Mouse (Mus musculus) ES-Bruce4 (cell line): Measurements from ENCODE around the gene Pdia6. TPM values are rescaled to one million over a fixed set of nuclear protein-coding genes. Genes with fewer than 3 reads are reported as not detected.
A peak's percentile ranks its signal among the peaks of the same experiment; 100 is the strongest.

ENCODE experiments used
- H3K27ac ChIP-seq: 2 replicates; pipeline ENCODE4 v1.5.1; 2012; ENCODE audit warnings: low read length, inconsistent platforms; ENCODE audit not compliant: insufficient read depth
- H3K27me3 ChIP-seq: 2 replicates; pipeline ENCODE4 v1.6.1; 2012; ENCODE audit warnings: mild to moderate bottlenecking, low read length, inconsistent platforms; ENCODE audit not compliant: control insufficient read depth, poor library complexity, insufficient read depth, severe bottlenecking
- H3K36me3 ChIP-seq: 2 replicates; pipeline ENCODE4 v1.6.1; 2012; ENCODE audit warnings: inconsistent platforms, mild to moderate bottlenecking, low read length, moderate library complexity; ENCODE audit not compliant: control insufficient read depth, poor library complexity, insufficient read depth, severe bottlenecking
- H3K4me1 ChIP-seq: one replicate; pipeline ENCODE4 v1.8.1; 2011; ENCODE audit warnings: low read length; ENCODE audit not compliant: control insufficient read depth, insufficient read depth
- H3K4me3 ChIP-seq: 2 replicates; pipeline ENCODE4 v1.5.1; 2011; ENCODE audit warnings: low read depth, mild to moderate bottlenecking, low read length
- H3K9ac ChIP-seq: 2 replicates; pipeline ENCODE4 v1.6.1; 2012; ENCODE audit warnings: low read depth, mild to moderate bottlenecking, inconsistent platforms; ENCODE audit not compliant: poor library complexity, severe bottlenecking
- H3K9me3 ChIP-seq: replicated peaks from 2 replicates; pipeline ENCODE4 v1.6.1; 2012; ENCODE audit warnings: mild to moderate bottlenecking, low read length, inconsistent platforms; ENCODE audit not compliant: control insufficient read depth, poor library complexity, insufficient read depth, severe bottlenecking
- CTCF ChIP-seq: IDR thresholded peaks from one replicate; pipeline ENCODE4 v1.8.1; 2011; ENCODE audit warnings: low read depth, low read length
- EP300 ChIP-seq: IDR thresholded peaks from 2 replicates; pipeline ENCODE4 v1.6.1; 2011; ENCODE audit warnings: low read depth, low read length; ENCODE audit not compliant: insufficient read depth
- POLR2A ChIP-seq: IDR thresholded peaks from one replicate; pipeline ENCODE4 v1.8.1; 2011; ENCODE audit warnings: low read length; ENCODE audit not compliant: insufficient read depth
- polyA plus RNA-seq: library from polyadenylated mRNA; stranded (reverse); fragments of >200 nt; gene quantifications from 2 replicates; pipeline ENCODE4 v1.2.4, GENCODE M21; 2011; ENCODE audit warnings: low read depth; ENCODE audit not compliant: missing spikeins, insufficient read depth, insufficient read length

Gene Pdia6
- polyA plus RNA-seq, 1 experiment = 381 TPM

GRCm38 (mm10) chr12:17239428-17239688 lies 27.0 kb upstream of the Pdia6 start:
- Histone ChIP-seq H3K36me3 (no peaks in the 10 kb centered on the region), H3K9ac (no peak overlapping the region), H3K27me3 (no peaks in the 10 kb centered on the region), H3K27ac (no peak overlapping the region), H3K4me1 (no peaks in the 10 kb centered on the region), H3K4me3 (no peak overlapping the region), H3K9me3 (peaks cover 18% of the 10 kb centered on the region)
- TF ChIP-seq CTCF = no peak
- no peak for TF ChIP-seq EP300

DNA sequence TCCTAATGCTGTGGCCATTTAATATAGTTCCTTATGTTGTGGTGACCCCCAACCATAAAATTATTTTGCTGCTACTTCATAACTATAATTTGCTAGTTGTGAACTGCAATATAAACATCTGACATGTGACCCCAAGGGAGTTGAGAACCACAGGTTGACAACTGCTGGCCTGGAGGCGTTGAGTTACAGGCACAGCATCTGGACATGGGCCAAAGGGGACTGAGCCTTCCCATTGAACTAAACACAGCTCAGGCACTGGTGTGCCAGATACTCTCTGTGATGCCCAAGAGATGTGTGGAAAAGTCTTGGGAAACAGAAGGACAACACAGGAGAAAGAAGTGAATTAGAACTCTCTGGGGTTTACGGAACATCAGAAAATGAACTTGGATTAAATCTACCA lies 25.3 kb upstream of the Pdia6 start:
- H3K27ac ChIP-seq = no peak overlapping the region
- peaks cover 21% of the 10 kb centered on the region for H3K9me3 ChIP-seq
- H3K4me3 ChIP-seq = no peak overlapping the region
- H3K27me3 ChIP-seq = no peaks in the 10 kb centered on the region
- no peak overlapping the region for H3K9ac ChIP-seq
- no peaks in the 10 kb centered on the region for H3K4me1 ChIP-seq
- no peak for TF ChIP-seq CTCF
- H3K36me3 ChIP-seq = no peaks in the 10 kb centered on the region

GRCm38 (mm10) chr12:17241614-17242013 lies 24.7 kb upstream of the Pdia6 start:
- no peak overlapping the region for H3K4me3 ChIP-seq
- TF ChIP-seq EP300 (no peak), CTCF (no peak), POLR2A (no peak)
- no peaks in the 10 kb centered on the region for H3K36me3 ChIP-seq
- no peaks in the 10 kb centered on the region for H3K4me1 ChIP-seq
- peaks cover 21% of the 10 kb centered on the region for H3K9me3 ChIP-seq
- no peak overlapping the region for H3K9ac ChIP-seq
- no peaks in the 10 kb centered on the region for H3K27me3 ChIP-seq
- H3K27ac ChIP-seq = no peak overlapping the region

DNA sequence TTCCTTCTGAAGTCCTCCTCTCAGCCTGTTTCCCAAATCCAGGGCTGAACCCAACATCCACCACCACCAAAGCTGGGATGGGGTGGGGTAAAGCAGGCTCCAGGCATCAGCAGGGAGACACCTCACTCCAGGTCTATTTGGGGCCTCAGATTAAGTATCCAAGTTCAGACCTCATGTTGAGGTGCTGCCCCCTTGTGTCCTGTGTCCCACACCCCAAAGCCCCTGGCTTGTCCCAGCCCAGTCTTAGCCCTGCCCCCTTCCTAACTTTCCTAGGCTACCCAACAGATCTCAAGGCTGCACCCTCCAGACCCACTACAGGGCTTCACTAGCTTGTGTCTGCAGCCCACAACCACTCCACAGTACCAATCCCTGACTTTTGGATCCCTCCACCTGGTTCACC lies 24.3 kb upstream of the Pdia6 start:
- no peak overlapping the region for H3K4me3 ChIP-seq
- H3K4me1 ChIP-seq = no peaks in the 10 kb centered on the region
- no peaks in the 10 kb centered on the region for H3K36me3 ChIP-seq
- TF ChIP-seq EP300 = no peak
- no peak for TF ChIP-seq CTCF
- no peak for TF ChIP-seq POLR2A
- no peak overlapping the region for H3K27ac ChIP-seq
- H3K27me3 ChIP-seq = no peaks in the 10 kb centered on the region
- peaks cover 21% of the 10 kb centered on the region for H3K9me3 ChIP-seq
- H3K9ac ChIP-seq = no peak overlapping the region

DNA sequence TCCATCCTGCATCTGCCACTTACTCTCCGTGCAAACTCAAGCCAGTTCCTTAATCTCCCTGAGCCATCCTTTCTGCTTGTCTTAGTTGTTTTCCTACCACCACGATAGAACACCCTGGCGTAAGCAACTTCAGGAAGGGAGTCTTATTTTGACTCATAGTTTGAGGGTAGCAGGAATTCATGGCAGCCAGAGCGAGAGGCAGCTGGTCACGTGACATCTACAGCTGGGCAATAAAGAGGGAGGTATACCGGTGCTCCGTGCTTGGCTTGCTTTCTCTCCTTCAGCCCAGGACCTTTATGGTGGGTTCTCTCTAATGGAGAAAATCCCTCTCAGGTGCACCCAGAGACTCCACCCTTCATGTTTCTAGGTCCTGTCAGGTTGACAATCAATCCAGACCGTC lies 15.4 kb upstream of the Pdia6 start:
- no peak for TF ChIP-seq POLR2A
- no peak for TF ChIP-seq CTCF
- TF ChIP-seq EP300 = no peak

DNA sequence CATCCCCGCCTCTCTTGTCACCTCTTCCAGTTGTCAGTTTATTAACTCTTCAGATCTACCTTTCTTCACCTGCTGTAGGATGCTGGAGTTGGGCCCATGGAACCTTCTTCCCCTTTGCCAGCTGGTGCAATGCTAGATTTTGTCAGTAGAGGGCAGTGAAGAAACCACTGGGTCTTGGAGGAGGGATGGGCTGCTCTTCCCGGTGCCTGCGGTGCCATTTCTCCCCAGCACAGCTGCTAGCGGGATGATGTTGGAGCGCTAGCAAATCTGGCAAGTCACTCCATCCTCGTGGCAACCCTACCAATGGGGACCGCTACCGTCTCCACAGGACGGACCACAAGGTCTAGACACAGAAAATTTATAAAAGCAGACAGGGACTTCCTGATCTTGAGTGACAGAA lies 13.3 kb upstream of the Pdia6 start:
- Histone ChIP-seq H3K4me1 (no peaks in the 10 kb centered on the region), H3K9ac (no peak overlapping the region), H3K4me3 (no peak overlapping the region), H3K9me3 (peaks cover 6% of the 10 kb centered on the region), H3K27me3 (no peaks in the 10 kb centered on the region), H3K36me3 (no peaks in the 10 kb centered on the region), H3K27ac (no peak overlapping the region)
- TF ChIP-seq EP300 = no peak
- TF ChIP-seq CTCF = peak; percentile 75
- TF ChIP-seq POLR2A = no peak

More for the DNA sequence above, 15.4 kb upstream of the Pdia6 start:
- Histone ChIP-seq H3K27ac (no peak overlapping the region), H3K9me3 (peaks cover 6% of the 10 kb centered on the region), H3K4me3 (no peak overlapping the region), H3K36me3 (no peaks in the 10 kb centered on the region), H3K27me3 (no peaks in the 10 kb centered on the region), H3K9ac (no peak overlapping the region), H3K4me1 (no peaks in the 10 kb centered on the region)

DNA sequence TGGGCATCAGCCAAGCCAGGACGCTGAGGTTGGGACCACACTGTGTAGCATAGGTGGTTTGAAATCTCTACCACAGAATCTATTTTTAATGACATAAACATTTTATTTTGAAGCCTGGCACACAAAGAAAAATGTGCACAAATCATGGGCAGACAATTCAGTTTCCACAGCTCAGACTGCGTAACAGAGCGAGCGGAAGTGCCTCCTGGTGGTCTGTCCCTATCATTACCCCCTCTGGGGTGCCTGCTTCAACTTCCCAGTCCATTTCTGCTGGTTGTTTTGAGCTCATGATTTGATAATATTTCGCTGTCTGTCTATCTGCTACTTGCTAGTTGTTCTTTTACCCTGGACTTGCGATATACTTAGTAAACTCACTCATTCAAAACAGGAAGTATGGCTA lies 10.7 kb upstream of the Pdia6 start:
- Histone ChIP-seq H3K27me3 (no peaks in the 10 kb centered on the region), H3K27ac (no peak overlapping the region), H3K36me3 (no peaks in the 10 kb centered on the region), H3K9me3 (no peaks in the 10 kb centered on the region), H3K4me3 (no peak overlapping the region), H3K9ac (no peak overlapping the region), H3K4me1 (no peaks in the 10 kb centered on the region)
- peak; percentile 25 for TF ChIP-seq CTCF
- no peak for TF ChIP-seq POLR2A
- no peak for TF ChIP-seq EP300
